Mouse (Mus musculus): ENCODE data around the gene Acd.

Gene Acd

DNA sequence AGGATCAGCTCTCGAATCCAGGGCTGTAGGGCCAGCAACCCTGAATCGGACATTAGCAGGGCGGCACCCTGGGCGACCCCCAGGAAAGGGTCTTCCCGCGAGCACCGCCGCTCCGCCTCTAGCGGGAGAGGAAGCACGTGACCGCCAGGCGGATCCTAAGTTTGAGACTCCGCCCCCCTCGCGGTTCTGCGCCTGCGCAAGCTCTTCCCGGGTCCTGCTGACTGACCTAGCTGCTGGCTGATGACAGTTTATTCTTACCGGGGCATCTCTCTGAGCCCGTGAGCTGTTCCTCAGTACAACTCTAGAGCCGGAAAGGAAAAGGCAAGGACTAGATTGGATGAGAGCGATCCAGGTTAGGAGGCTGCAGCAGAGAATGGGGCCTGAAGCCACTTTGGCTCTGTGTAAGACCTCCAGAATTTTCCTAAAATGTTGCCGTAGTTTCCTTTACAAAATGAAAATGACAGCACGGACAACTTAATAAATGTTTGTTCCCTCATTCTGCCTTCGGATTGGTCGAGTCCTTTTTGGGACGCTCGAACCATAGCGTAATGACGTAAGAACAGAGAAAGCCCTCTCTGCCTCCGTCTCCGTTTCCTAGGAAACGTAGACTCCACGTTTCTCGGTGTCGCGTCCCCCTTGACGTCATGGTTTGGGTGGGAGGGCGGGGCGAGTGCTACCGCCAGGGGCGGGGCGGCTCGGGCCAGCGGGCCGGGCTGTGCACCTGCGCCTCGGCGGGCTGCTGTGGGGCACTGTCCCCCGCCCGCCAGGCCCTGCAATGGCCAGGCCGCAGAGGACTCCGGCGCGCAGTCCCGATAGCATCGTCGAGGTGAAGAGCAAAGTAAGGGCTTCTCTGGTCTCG is at the start of gene Acd, which contains the start of gene Pard6a:
Gene Acd (minus strand): TSS at position 137 of the 859 bp plus-strand sequence.
Gene Pard6a (plus strand): TSS at position 183 of the 859 bp plus-strand sequence.
- peak; percentile 95 for DNase-seq

- peak; percentile 44 for DNase-seq
Observed at GRCm38 (mm10) chr8:105750606-105751005, 49.7 kb upstream of the Acd start.

DNA sequence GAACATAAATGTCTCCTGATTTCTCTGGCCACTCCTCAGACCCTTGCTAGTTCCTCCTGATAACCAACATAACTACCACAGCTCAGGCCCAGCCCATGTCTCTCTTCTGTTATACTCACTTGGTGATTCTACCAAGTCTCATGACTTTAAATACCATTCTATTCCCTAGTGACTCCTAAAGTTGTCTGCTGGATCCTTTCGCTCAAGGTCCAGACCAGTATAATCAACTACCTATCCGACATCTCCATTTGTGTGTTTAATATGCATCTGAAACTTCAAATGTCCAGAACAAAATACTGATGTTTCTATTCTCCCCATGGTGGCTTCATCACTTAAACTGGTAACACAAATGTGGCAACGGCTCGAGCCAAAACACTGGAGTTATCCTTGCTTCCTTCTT is 42.4 kb upstream of the Acd start:
- DNase-seq = no peak

DNA sequence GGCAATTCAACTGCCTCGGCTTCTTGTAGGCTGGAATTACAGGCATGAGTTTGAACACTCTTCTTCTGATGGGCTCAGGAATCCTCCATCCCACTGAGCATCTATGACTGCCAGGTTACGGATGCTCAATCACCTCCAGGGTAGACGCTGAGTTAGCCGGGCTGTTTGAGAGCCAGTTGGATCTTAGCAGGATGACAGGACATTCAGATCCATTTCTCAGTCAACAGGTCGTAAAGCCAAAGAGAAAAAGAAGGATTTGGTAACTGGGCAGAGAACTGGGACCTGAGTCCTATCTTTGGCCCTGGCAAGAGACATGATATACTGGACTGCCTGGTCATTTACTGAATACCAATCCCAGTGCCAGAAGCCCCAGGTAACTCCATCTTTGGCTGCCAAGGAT is 38.3 kb upstream of the Acd start:
- DNase-seq = no peak

DNA sequence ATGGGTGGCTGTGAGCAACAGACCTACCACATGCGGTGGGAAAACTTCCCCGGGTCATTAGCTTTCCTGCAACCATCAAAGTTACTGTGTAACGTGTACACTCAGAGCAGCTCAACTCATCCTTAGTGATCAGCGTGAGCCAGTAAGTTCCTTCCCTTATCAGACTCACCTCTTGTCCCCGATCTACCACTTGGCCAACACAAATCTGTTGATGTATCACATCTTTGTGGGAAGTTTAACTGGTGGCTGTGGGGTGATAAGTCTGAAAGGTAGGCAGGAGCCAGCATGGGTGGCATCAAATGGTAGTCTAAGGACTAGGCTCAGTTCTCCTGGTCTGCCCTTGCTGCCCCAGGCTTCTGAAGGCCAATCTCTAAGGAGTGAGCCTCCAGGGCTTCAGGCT is 31.3 kb upstream of the Acd start:
- no peak for DNase-seq

DNA sequence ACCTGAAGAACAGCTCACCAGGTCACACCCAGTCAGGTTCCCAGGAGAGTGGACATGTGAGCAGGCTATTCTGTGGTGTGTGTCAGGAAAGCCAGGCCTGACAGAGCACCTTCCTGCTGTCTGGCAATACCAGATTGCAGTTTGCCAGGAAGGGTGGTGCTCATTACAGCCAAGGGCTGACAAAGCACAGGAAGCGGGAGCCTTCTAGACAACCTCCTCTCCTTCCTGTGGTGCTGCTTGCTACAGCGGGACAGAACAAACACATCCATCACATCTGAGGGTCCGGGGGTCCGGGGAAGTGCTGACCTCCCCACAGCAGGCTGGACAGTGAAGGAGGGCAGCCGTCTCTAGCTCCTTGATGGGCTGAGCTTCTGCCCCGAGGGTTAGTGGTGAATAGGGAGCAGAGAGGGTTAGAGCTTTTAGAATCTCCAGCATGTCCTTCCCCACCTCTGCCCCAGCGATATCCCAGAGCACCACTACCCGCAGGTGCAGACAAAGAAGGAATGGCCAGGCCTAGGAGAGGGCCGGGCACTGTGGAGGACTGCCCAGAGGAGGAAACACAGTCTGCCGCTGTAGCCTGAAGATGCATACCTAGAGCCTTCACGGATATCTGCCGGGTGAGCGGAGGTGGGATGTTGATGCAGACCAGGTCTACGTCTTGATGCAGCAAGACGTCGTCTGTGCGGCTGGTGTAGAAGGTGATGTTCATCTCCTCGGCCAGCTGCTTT is 26.7 kb upstream of the Acd start:
- DNase-seq = no peak

DNA sequence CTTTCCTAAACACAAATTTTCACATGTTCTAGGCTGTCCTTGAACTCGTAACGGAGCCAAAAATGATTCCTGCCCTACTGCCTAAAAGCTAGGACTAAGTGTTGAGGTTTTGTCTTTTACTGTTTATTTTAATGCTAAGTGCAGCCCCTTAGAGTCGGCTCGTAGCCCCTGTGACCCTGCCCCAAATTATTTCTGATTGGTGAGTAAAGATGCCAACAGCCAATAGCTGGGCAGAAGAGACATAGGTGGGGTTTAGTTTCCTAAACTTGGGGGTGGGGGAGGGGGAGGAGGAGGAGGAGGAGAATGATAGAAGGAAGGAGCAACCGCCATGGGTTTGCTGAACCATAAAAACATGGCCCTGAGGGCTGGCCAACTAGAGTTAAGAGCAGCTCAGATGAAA is 24.8 kb upstream of the Acd start:
- DNase-seq = no peak

GRCm38 (mm10) chr8:105722861-105723260 is 22.0 kb upstream of the Acd start:
- no peak for DNase-seq

DNA sequence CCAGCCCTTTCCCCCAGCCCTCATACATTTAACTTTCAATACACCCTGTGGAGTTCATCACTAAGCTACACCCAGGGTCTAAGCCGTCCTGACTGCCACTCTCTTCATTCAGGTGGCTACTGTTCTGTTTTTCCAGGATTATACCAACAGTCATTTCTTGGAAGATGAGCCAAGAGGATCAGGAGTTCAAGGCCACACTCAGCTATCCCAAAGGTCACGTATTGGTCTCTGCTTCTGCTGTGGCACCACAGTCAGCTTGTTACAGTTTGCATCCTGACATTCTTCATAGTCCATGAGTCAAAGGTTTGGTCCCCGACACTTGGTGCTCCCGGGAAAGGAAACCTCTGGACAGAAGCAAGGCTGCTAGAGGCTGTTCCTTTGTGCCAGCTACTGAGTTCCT is 18.7 kb upstream of the Acd start:
- DNase-seq = no peak

- DNase-seq = no peak
Observed at GRCm38 (mm10) chr8:105716302-105716945, 15.5 kb upstream of the Acd start.

DNA sequence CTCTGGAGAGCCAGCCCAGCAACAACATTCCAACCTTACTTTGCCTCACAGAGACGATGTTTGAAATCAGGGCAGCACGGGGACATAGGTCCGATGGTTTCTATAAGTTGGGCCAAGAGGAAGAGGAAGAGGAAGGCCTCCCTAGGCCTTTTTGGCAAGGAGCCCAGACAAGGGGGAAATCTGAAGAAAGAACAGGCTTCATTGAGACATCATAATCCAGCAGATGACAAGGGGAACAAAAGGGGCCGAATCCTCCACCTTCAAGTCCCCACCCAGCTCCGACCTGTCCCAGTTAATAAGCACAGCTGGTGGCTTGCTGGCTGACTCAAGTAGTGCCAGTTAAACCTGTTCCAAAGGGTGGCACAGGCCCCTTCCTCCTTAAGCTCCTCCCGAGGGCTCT is 14.1 kb upstream of the Acd start:
- DNase-seq = no peak

DNA sequence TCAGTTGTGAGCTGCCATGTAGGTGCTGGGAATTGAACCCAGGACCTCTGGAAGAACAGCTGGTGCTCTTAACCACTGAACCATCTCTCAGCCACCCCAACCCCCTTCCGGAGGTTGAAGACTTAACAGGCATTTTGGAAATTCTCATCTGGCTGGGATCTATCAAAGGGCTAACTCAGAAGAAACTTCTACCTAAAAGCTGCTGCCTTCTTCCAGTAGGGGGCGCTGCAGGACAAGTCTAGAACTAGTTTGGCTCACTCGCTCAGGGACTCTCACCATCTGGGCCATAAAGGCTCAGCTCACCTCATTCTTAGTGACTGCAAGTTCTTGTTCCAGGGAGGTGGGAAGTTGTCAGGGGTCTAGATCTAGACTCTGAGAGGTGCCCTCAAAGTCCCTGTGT is 13.2 kb upstream of the Acd start:
- peak; percentile 75 for DNase-seq

DNA sequence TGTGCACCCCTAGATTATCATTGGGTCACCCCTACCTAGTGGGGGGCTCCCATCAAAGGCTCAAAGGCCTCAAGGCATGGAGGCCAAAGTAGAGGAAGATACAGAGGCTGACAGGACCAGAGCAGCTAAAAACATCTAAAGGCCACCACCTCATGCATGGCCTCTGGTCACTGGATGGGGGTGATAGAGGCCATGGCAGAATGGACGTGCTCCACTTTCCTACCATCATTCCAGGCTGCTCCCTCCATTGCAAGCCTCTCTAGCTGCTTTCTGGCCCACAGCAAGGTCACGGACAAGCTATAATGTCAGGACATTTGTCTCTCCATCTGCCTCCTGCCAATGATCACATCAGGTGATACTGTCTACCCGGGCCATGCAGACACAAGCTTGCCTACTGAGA is 11.4 kb upstream of the Acd start:
- DNase-seq = no peak

DNA sequence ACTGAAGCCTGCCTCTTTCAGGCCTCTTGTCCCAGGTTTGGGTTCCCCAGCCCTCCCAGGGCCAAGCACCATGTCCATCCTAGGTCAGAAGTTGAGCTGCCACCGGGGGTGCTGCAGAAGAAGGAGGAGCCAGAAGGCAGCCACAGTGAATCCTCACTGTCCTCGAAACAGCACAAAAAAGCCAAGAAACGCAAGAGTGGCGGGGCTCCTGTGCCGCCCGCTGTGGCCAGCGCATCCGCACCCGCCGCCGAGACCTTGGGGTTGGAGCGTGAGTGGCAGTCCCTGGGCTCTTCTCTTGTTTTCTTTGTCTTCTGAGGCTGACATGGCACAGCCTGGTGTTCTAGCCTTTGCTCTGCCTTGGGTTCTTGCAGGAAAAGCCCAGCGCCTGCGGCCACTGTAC is 8.4 kb upstream of the Acd start:
- no peak for DNase-seq

DNA sequence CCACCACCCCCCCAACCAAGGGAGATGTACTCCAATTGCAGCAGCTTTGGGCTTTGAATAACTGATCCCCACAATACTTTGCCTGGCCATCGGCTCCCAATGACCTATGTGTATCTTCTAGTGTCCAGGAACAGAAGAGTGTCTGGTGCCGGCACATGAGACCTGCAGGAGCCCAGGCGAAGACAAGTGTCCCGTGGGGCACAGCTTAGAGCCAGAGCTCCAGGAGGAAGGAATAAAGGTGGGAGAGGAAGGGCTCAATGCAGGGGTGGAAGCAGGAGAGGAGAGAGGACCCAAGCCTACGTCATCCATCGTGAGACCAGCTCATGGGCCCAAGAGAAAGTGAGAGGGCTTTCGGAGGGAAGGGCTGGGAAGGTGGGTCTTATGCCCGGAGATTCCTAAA is 7.8 kb upstream of the Acd start:
- no peak for DNase-seq

GRCm38 (mm10) chr8:105707498-105708403 is 6.8 kb upstream of the Acd start, which contains the start of the genes 4933405L10Rik and Enkd1:
4933405L10Rik (plus strand) TSS chr8:105707655.
Enkd1 (minus strand) TSS chr8:105708210.
- DNase-seq = peak; percentile 90

DNA sequence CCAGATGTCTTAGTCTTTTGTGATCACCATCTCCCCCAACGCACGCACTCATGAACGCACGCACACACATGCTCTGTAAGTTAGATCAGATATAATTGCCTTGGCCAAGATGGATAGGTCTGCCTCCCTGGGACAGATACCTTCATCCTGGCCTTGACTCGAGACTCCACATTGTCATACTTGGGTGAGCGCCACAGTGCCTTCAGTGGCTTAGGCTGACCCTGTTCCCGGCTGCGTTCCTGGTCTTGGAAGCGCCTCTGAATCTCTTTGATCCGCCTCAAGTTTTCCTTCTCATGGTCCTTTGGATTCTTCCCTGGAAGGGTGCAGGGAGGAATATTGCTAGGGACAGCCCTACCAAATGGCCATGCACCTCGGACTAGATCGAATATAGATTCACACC is 5.5 kb upstream of the Acd start:
- DNase-seq = no peak

DNA sequence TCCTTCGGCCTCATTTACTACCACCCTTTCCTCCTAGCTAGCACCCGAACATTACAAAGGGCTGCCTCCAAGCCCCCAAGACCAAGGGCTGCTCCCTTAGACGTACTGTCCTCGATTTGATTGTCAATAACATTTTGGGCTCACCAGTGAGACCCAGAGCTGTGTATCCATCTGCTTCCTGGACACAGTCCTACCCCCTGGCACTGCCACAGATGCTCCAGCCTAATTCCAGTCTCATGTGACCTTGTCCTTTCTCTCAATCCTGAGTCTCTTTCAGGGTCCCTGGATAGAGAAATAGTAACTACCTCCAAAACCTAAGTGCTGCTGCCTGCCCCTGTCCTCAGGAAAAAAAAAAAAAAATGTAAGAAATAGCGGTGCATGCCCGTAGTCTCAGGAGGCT is 4.1 kb upstream of the Acd start:
- DNase-seq = no peak

DNA sequence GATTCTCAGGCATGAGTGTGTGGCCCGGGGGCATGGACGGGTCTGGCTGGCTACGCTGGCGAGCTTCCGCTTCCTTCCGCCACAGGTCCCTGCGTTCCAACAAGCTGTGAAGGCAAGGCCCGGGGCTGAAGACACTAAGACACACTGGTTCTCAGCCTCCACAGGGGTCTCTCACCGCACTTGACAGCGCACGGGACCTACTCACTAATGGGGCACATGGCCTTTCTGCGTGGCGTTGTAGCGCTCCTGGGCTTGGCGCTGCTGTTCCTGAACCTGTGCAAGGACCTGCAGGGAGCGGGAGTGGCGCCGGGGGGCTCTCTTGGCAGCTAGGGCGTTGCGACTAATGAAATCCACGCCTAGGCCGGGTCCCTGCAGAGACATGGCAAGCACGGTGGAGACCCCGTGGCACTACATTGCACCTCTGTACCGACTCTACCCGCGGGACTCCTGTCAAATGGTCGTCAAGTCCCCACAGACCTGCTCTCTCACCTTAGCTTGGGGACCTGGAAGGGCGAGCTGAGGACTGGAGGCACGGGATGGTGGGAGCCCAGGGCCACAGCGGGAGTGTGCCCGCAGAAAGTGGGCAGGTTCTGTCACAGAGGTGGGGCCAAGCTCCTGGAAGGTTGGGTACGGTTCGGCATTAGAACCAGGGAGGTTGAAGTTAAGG is 3.4 kb upstream of the Acd start:
- DNase-seq = no peak

GRCm38 (mm10) chr8:105702731-105703415 is 2.0 kb upstream of the Acd start:
- no peak for DNase-seq

- no peak for DNase-seq
Observed at GRCm38 (mm10) chr8:105702001-105702401, 1.1 kb upstream of the Acd start.
